Mouse (Mus musculus) embryonic facial prominence, embryonic 11.5 days (tissue): Measurements from ENCODE around the gene Mreg. TPM values are rescaled to one million over a fixed set of nuclear protein-coding genes. Genes with fewer than 3 reads are reported as not detected.
A peak's percentile ranks its signal among the peaks of the same experiment; 100 is the strongest.
"Not testable (repeated sequence)": the region's sequence is repeated elsewhere in the genome, so short reads cannot be mapped to it uniquely, and the experiment has no call there.

Experiments used
- ATAC-seq: fragments of 200-750 bp; cut with Nextera tagmentation; replicated peaks from 2 replicates; pipeline ENCODE4 v1.8.0; 2017; ENCODE audit warnings: low read depth; ENCODE audit not compliant: insufficient number of reproducible peaks, low FRiP score, low TSS enrichment
- DNase-seq: peaks from one replicate; pipeline ENCODE4 v3.0.0-alpha.2; 2015; ENCODE audit warnings: low spot score
- H3K27ac ChIP-seq: fragments of 300-500 bp; sonication (generic); replicated peaks from 2 replicates; pipeline ENCODE4 v1.5.1; 2014; ENCODE audit warnings: mild to moderate bottlenecking, low read depth, low read length, control low read depth
- H3K27me3 ChIP-seq: fragments of 300-500 bp; sonication (generic); 2 replicates; pipeline ENCODE4 v1.6.1; 2014; ENCODE audit warnings: mild to moderate bottlenecking, low read length, moderate library complexity, mixed read lengths; ENCODE audit not compliant: control insufficient read depth, insufficient read depth
- H3K36me3 ChIP-seq: fragments of 300-500 bp; sonication (generic); replicated peaks from 2 replicates; pipeline ENCODE4 v1.6.1; 2014; ENCODE audit warnings: low read depth, mild to moderate bottlenecking, low read length, moderate library complexity, mixed read lengths; ENCODE audit not compliant: control insufficient read depth, insufficient read depth
- H3K4me1 ChIP-seq: fragments of 300-500 bp; sonication (generic); 2 replicates; pipeline ENCODE4 v1.6.1; 2014; ENCODE audit warnings: low read length, mixed read lengths; ENCODE audit not compliant: control insufficient read depth, insufficient read depth
- H3K4me2 ChIP-seq: fragments of 300-500 bp; sonication (generic); 2 replicates; pipeline ENCODE4 v1.6.1; 2014; ENCODE audit warnings: low read depth, mild to moderate bottlenecking, control low read depth, low read length, moderate library complexity
- H3K4me3 ChIP-seq: fragments of 300-500 bp; sonication (generic); 2 replicates; pipeline ENCODE4 v1.5.1; 2014; ENCODE audit warnings: low read depth, low read length, control low read depth
- H3K9ac ChIP-seq: fragments of 300-500 bp; sonication (generic); replicated peaks from 2 replicates; pipeline ENCODE4 v1.6.1; 2014; ENCODE audit warnings: mild to moderate bottlenecking, control low read depth, low read length
- H3K9me3 ChIP-seq: fragments of 300-500 bp; sonication (generic); replicated peaks from 2 replicates; pipeline ENCODE4 v1.6.1; 2016; ENCODE audit warnings: mild to moderate bottlenecking, low read length, inconsistent platforms, mixed read lengths; ENCODE audit not compliant: control insufficient read depth
- WGBS: fragments of 180-500 bp; shearing (Covaris S2); extraction: QIAGEN DNeasy Blood & Tissue Kit; methylation state at CpG from one replicate; pipeline ENCODE4 v1.1.7; 2014; 5-methylcytosine and 5-hydroxymethylcytosine counted together
- polyA plus RNA-seq: library from polyadenylated mRNA; unstranded; fragments of >200 nt; fragmentation: Nextera tagmentation; extraction: Ambion mirVana; gene quantifications from 2 replicates; pipeline ENCODE4 v1.2.1, GENCODE M21; 2014

The Mreg gene
- polyA plus RNA-seq, 1 experiment from 2014 or later, result 24.7 TPM

- not testable (repeated sequence) for H3K4me1 ChIP-seq, H3K4me3 ChIP-seq, H3K9me3 ChIP-seq, H3K27ac ChIP-seq, DNase-seq, H3K4me2 ChIP-seq, H3K36me3 ChIP-seq, H3K27me3 ChIP-seq, H3K9ac ChIP-seq, ATAC-seq
- 41% methylated on average over 9 of the region's 9 CpGs for WGBS
Measured at GRCm38 (mm10) chr1:72248226-72248737, 36.2 kb upstream of the Mreg start.

- Histone ChIP-seq H3K27me3 (no peaks in the 10 kb centered on the region), H3K4me3 (no peak overlapping the region), H3K9ac (no peak overlapping the region), H3K9me3 (no peaks in the 10 kb centered on the region), H3K4me1 (no peaks in the 10 kb centered on the region), H3K36me3 (no peaks in the 10 kb centered on the region), H3K4me2 (no peak overlapping the region), H3K27ac (no peak overlapping the region; the same call in 1 of the 2 replicates)
- DNase-seq, result peak; percentile 90
- peak; percentile 92 for ATAC-seq
- under 1% methylated on average over 12 of the region's 12 CpGs for WGBS
Measured at GRCm38 (mm10) chr1:72244317-72245036, 32.4 kb upstream of the Mreg start.

- peak overlapping the region; percentile 90 for H3K9ac ChIP-seq
- no peaks in the 10 kb centered on the region for H3K27me3 ChIP-seq
- H3K36me3 ChIP-seq, result no peaks in the 10 kb centered on the region
- peak overlapping the region; percentile 59 for H3K4me2 ChIP-seq
- ATAC-seq, result peak; percentile 91
- DNase-seq, result peak; percentile 96
- H3K27ac ChIP-seq, result peak overlapping the region; percentile 94
- H3K4me1 ChIP-seq, result no peaks in the 10 kb centered on the region
- under 1% methylated on average over 45 of the region's 47 CpGs for WGBS
- no peaks in the 10 kb centered on the region for H3K9me3 ChIP-seq
- H3K4me3 ChIP-seq, result peak overlapping the region; percentile 36
Measured at GRCm38 (mm10) chr1:72243656-72244316, 31.7 kb upstream of the Mreg start.

- H3K4me3 ChIP-seq, result no peak overlapping the region
- no peaks in the 10 kb centered on the region for H3K27me3 ChIP-seq
- H3K4me1 ChIP-seq, result no peaks in the 10 kb centered on the region
- H3K4me2 ChIP-seq, result no peak overlapping the region
- DNase-seq, result no peak
- H3K9ac ChIP-seq, result no peak overlapping the region
- ATAC-seq, result no peak
- H3K9me3 ChIP-seq, result no peaks in the 10 kb centered on the region
- H3K36me3 ChIP-seq, result no peaks in the 10 kb centered on the region
- 90% methylated on average over 5 of the region's 5 CpGs for WGBS
- H3K27ac ChIP-seq, result no peak overlapping the region
Measured at GRCm38 (mm10) chr1:72242581-72243143, 30.6 kb upstream of the Mreg start.

GRCm38 (mm10) chr1:72239113-72239512 is 27.0 kb upstream of the Mreg start:
- not testable (repeated sequence) for H3K9ac ChIP-seq, ATAC-seq, H3K36me3 ChIP-seq, DNase-seq, H3K4me3 ChIP-seq, H3K9me3 ChIP-seq, H3K27me3 ChIP-seq, H3K4me2 ChIP-seq, H3K27ac ChIP-seq, H3K4me1 ChIP-seq
- WGBS, result 91% methylated on average over 3 of the region's 3 CpGs

- Histone ChIP-seq H3K4me1 (no peaks in the 10 kb centered on the region), H3K27ac (no peak overlapping the region), H3K9me3 (no peaks in the 10 kb centered on the region), H3K4me3 (no peak overlapping the region), H3K27me3 (no peaks in the 10 kb centered on the region), H3K9ac (no peak overlapping the region), H3K36me3 (no peaks in the 10 kb centered on the region), H3K4me2 (no peak overlapping the region)
- ATAC-seq (no peak), DNase-seq (no peak)
- 64% methylated on average over 10 of the region's 10 CpGs for WGBS
Measured at GRCm38 (mm10) chr1:72238016-72238580, 26.0 kb upstream of the Mreg start.

GRCm38 (mm10) chr1:72237007-72237775 is 25.1 kb upstream of the Mreg start:
- DNase-seq, result peak; percentile 69
- no peaks in the 10 kb centered on the region for H3K9me3 ChIP-seq

More at GRCm38 (mm10) chr1:72237007-72237775, 25.1 kb upstream of the Mreg start:
- Histone ChIP-seq H3K27me3 (no peaks in the 10 kb centered on the region), H3K4me3 (peak overlapping the region; percentile 6; the same call in 1 of the 2 replicates), H3K36me3 (no peaks in the 10 kb centered on the region), H3K9ac (no peak overlapping the region), H3K4me2 (no peak overlapping the region), H3K4me1 (no peaks in the 10 kb centered on the region), H3K27ac (no peak overlapping the region)
- WGBS, result 7% methylated on average over 11 of the region's 13 CpGs
- no peak; the same call in 1 of the 2 replicates for ATAC-seq
